Mouse (Mus musculus) thymus, adult 18-20 months (tissue): Measurements from ENCODE around the gene Cdk8.

ENCODE experiments used
- DNase-seq, 2 experiments: peaks; one replicate each; pipeline ENCODE4 v3.0.0; 2022; ENCODE audit warnings: mixed read lengths in 2 of 2

Gene Cdk8

GRCm38 (mm10) chr5:146281884-146282579, 51.0 kb downstream of the Cdk8 start:
- DNase-seq = no peak

- no peak for DNase-seq
These were observed 52.9 kb downstream of the Cdk8 start for GRCm38 (mm10) chr5:146283899-146284298.

GRCm38 (mm10) chr5:146287416-146287815, 56.4 kb downstream of the Cdk8 start:
- DNase-seq = no peak

- no peak for DNase-seq
These were observed 57.0 kb downstream of the Cdk8 start for GRCm38 (mm10) chr5:146288048-146288501.

GRCm38 (mm10) chr5:146289921-146290320, 58.9 kb downstream of the Cdk8 start:
- DNase-seq = no peak

GRCm38 (mm10) chr5:146290446-146290845, 59.4 kb downstream of the Cdk8 start:
- no peak for DNase-seq

- DNase-seq = no peak
These were observed 60.5 kb downstream of the Cdk8 start for GRCm38 (mm10) chr5:146291560-146291959.

GRCm38 (mm10) chr5:146292896-146293680, 62.1 kb downstream of the Cdk8 start:
- no peak for DNase-seq

GRCm38 (mm10) chr5:146293919-146294700, 63.1 kb downstream of the Cdk8 start:
- no peak for DNase-seq

GRCm38 (mm10) chr5:146294834-146295233, 63.8 kb downstream of the Cdk8 start:
- DNase-seq = no peak

GRCm38 (mm10) chr5:146298807-146299519, 67.9 kb downstream of the Cdk8 start:
- no peak for DNase-seq

- DNase-seq = no peak
These were observed 68.5 kb downstream of the Cdk8 start for GRCm38 (mm10) chr5:146299520-146299870.

- peak; percentile 14 to 20 for DNase-seq
These were observed 72.4 kb downstream of the Cdk8 start for GRCm38 (mm10) chr5:146303470-146303869.

- DNase-seq = no peak
These were observed 76.2 kb downstream of the Cdk8 start for GRCm38 (mm10) chr5:146307046-146307743.

GRCm38 (mm10) chr5:146307744-146308096, 76.7 kb downstream of the Cdk8 start:
- DNase-seq = no peak

GRCm38 (mm10) chr5:146314538-146314937, 83.5 kb downstream of the Cdk8 start:
- no peak for DNase-seq

GRCm38 (mm10) chr5:146315268-146315921, 84.4 kb downstream of the Cdk8 start:
- DNase-seq = no peak

- DNase-seq = no peak
These were observed 85.3 kb downstream of the Cdk8 start for GRCm38 (mm10) chr5:146316316-146316715.

GRCm38 (mm10) chr5:146318051-146318450, 87.0 kb downstream of the Cdk8 start:
- no peak for DNase-seq

GRCm38 (mm10) chr5:146318461-146318860, 87.4 kb downstream of the Cdk8 start:
- no peak for DNase-seq

GRCm38 (mm10) chr5:146328941-146329340, 97.9 kb downstream of the Cdk8 start:
- DNase-seq = no peak

GRCm38 (mm10) chr5:146329541-146329940, 98.5 kb downstream of the Cdk8 start:
- DNase-seq = no peak
